Mouse (Mus musculus) kidney, adult 2 months (tissue): ENCODE results near the gene Dhrs11. TPM values are rescaled to one million over a fixed set of nuclear protein-coding genes. Genes with fewer than 3 reads are reported as not detected.

Experiments
- DNase-seq: peaks from one replicate; pipeline ENCODE4 v3.0.0; 2021
- H3K27ac ChIP-seq: fragments of 200-500 bp; 2 replicates; pipeline ENCODE4 v1.5.1; 2012; ENCODE audit warnings: low read depth, low read length, control low read depth, inconsistent platforms; ENCODE audit not compliant: insufficient read depth
- H3K27me3 ChIP-seq: fragments of 200-500 bp; replicated peaks from 2 replicates; pipeline ENCODE4 v1.6.1; 2012; ENCODE audit warnings: mild to moderate bottlenecking, moderate library complexity, low read length, inconsistent platforms; ENCODE audit not compliant: control insufficient read depth, insufficient read depth
- H3K36me3 ChIP-seq: fragments of 200-500 bp; 2 replicates; pipeline ENCODE4 v1.6.1; 2012; ENCODE audit warnings: mild to moderate bottlenecking, moderate library complexity, low read length, inconsistent platforms; ENCODE audit not compliant: control insufficient read depth, insufficient read depth
- H3K4me1 ChIP-seq: fragments of 200-500 bp; 2 replicates; pipeline ENCODE4 v1.6.1; 2011; ENCODE audit warnings: low read length; ENCODE audit not compliant: control insufficient read depth, insufficient read depth
- H3K4me3 ChIP-seq: fragments of 200-500 bp; 2 replicates; pipeline ENCODE4 v1.5.1; 2011; ENCODE audit warnings: mild to moderate bottlenecking, low read depth, low read length, control low read depth; ENCODE audit not compliant: insufficient read depth
- CTCF ChIP-seq: fragments of 200-500 bp; conservative IDR thresholded peaks from 2 replicates; pipeline ENCODE4 v1.5.1; 2011; ENCODE audit warnings: low read depth, mild to moderate bottlenecking, control low read depth, low read length, moderate library complexity, mixed read lengths; ENCODE audit not compliant: insufficient read depth, insufficient read length
- POLR2A ChIP-seq: fragments of 200-500 bp; IDR thresholded peaks from one replicate; pipeline ENCODE4 v1.6.1; 2011; ENCODE audit warnings: low read depth, low read length, control low read depth
- WGBS: fragments of 180-500 bp; shearing (Covaris S2); methylation state at CpG from one replicate; pipeline ENCODE4 v1.1.7; 2018; 5-methylcytosine and 5-hydroxymethylcytosine counted together
- polyA plus RNA-seq: library from polyadenylated mRNA; depleted of rRNA; stranded (reverse); fragments of >200 nt; gene quantifications from 2 replicates; pipeline ENCODE4 v1.2.3, GENCODE M21; 2012

The Dhrs11 gene
- polyA plus RNA-seq, 1 experiment = 60.4 TPM

DNA sequence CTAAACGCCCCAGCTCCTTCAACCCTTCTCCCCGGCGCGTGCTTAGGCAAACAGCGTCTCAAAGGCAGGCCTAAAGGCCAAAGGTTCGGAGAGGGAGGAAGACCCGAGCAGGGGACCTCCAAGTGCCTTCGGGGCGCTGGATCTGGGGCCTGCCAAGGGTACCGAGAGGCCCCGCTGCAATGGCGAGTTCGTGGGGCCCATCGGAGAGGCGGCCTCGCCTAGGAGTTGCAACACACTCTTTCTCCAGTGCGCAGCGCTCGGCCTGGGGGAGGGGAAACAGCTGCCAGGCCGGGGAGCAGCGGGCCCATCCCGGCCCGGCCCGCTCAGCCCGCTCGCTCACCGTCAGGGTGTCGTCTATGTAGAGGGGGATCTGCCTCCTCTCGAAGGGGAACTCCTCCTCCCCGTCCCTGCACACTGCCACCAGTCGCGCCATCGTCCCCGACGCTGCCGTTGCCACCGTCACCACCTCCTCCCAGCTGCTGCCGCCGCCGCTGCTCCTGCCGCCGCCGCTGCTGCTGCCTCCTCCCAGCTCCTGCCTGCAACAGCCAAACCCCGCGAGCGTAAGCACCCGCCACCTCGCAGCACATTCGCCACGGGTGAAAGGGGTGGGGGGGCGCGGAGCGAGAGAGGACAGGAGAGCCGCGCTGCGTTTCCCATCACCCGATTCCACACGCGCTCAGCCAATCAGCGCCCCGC is 40.9 kb upstream of the Dhrs11 start:
- peaks cover 2% of the 10 kb centered on the region; the same call in 1 of the 2 replicates for H3K36me3 ChIP-seq
- TF ChIP-seq POLR2A (no peak), CTCF (no peak)
- peak overlapping the region; percentile 98 for H3K4me3 ChIP-seq
- H3K27me3 ChIP-seq = no peaks in the 10 kb centered on the region
- H3K27ac ChIP-seq = peak overlapping the region; percentile 94
- 1% methylated on average over 59 of the region's 61 CpGs for WGBS
- H3K4me1 ChIP-seq = peaks cover 8% of the 10 kb centered on the region; the same call in 1 of the 2 replicates
- peak; percentile 96 for DNase-seq

DNA sequence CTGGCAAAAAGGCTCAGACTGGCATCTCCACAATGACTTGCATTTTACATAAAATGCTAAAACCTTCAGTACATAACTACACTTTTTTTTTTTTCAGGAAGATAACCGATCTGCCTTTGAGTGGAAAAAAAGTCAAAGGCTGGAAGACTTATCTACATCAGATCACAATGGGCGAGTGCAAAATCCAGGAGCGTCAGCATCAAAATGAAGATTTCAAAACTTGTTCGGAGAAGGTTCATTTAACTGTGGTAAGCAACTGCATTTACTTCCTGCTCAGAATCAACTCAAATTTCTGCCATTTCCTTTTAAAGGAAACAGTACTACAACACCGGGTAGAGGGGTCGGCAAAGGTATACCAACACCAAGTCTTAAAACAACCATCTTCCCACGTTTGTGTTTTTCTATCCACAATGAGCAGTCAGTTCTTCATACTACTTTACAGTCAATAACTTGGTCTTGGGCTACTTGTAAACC is 40.0 kb upstream of the Dhrs11 start:
- Histone ChIP-seq H3K27me3 (no peaks in the 10 kb centered on the region), H3K36me3 (peaks cover 3% of the 10 kb centered on the region; the same call in 1 of the 2 replicates), H3K4me1 (peaks cover 8% of the 10 kb centered on the region; the same call in 1 of the 2 replicates), H3K4me3 (peak overlapping the region; percentile 98), H3K27ac (peak overlapping the region; percentile 94)
- no peak for TF ChIP-seq CTCF
- DNase-seq = peak; percentile 11
- 3% methylated on average over 7 of the region's 7 CpGs for WGBS

DNA sequence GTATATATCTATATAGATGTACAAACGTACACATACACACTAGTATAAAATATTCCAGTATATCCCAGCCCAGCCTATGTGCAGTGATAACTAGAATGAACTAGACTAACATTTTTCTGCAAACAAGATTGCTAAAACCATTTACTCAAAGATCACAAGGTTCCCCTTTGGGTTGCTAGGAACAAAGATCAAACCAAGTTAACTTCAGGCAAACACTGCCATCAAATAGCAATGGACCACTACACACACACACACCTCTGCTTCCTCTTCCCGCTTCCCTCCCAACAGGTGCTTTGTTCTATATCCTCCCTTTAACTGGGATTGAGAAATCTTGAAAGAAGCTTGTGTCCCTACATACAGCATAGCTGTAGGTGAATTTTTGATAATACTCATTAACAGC is 38.8 kb upstream of the Dhrs11 start:
- H3K27me3 ChIP-seq = no peaks in the 10 kb centered on the region
- no peak overlapping the region for H3K4me3 ChIP-seq
- 60% methylated on average over 2 of the region's 2 CpGs for WGBS
- TF ChIP-seq CTCF (no peak), POLR2A (no peak)
- H3K36me3 ChIP-seq = peaks cover 4% of the 10 kb centered on the region; the same call in 1 of the 2 replicates
- DNase-seq = peak; percentile 41
- peaks cover 8% of the 10 kb centered on the region; the same call in 1 of the 2 replicates for H3K4me1 ChIP-seq
- no peak overlapping the region for H3K27ac ChIP-seq

DNA sequence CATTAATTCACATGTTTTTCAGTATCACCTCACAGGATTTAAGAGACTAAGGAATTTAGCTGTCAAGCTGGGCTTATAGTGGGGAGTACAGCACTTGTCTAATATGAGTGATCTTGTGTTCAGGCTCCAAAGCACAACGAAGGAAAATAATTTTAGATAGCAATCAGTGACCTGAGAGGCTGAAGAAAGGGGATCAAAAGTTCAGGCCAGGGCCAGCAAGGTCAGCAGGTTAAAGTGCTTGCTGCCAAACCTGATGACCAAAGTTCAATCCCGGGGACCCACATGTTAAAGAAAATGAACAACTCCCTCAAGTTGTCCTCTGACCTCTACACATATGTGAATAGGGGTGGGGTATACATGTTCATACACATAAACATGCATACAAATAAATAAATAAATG is 36.5 kb upstream of the Dhrs11 start:
- H3K4me3 ChIP-seq = no peak overlapping the region
- WGBS = 19% methylated on average over 2 of the region's 2 CpGs
- no peak overlapping the region for H3K27ac ChIP-seq
- peaks cover 8% of the 10 kb centered on the region; the same call in 1 of the 2 replicates for H3K4me1 ChIP-seq
- H3K36me3 ChIP-seq = peaks cover 6% of the 10 kb centered on the region
- no peaks in the 10 kb centered on the region for H3K27me3 ChIP-seq
- peak; percentile 69 for DNase-seq
- no peak for TF ChIP-seq CTCF
- no peak for TF ChIP-seq POLR2A

DNA sequence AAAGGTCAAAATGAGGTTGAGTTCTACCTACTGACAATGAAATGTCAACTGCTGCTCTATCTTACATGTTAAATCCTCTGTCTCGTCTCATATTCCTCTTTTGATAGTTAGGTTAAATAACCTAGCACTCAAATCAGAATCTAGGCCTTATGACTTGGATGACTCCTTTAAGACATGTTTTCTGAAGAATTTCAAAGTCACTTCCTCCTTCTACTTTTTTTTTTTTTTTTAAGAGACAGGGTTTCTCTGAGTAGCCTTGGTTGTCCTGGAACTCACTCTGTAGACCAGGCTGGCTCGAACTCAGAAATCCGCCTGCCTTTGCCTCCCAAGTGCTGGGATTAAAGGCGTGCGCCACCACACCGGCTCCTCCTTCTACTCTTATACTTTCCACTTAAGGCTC is 26.5 kb upstream of the Dhrs11 start:
- no peak for DNase-seq
- Histone ChIP-seq H3K4me3 (no peak overlapping the region), H3K36me3 (peaks cover 14% of the 10 kb centered on the region), H3K4me1 (no peaks in the 10 kb centered on the region), H3K27ac (no peak overlapping the region), H3K27me3 (no peaks in the 10 kb centered on the region)
- WGBS = 97% methylated on average over 6 of the region's 6 CpGs
- TF ChIP-seq POLR2A (no peak), CTCF (no peak)

DNA sequence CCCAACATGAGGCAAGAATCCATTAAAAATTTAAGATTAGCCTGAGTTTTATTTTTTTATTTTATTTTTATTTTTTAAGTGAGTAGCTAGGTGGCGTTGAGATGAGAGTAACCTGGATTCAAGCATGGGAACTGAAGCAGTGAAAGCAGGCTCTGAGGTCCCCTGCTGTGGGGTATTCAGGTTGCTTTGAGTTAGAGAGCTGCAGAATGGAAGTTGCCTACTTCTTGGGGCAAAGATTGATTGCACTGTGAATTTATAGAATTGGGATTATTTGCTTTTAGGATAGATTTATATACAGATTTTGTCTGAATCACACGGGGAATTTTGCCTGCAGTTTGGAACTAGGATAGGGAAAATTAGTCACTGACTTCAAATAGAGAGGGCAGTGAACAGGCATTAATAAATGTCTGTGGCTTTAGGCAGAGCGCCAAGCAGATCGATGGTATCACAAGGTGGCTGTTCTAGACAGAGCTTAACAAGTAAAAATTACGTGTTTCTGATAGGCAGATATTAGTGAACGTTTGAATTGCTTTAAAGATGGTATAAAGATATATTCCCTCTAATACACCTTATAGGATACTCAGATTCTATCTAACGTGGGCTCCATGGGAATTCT is 18.8 kb upstream of the Dhrs11 start:
- TF ChIP-seq POLR2A (no peak), CTCF (no peak)
- Histone ChIP-seq H3K4me1 (no peaks in the 10 kb centered on the region), H3K4me3 (no peak overlapping the region), H3K36me3 (peaks cover 16% of the 10 kb centered on the region), H3K27ac (no peak overlapping the region), H3K27me3 (no peaks in the 10 kb centered on the region)
- 77% methylated on average over 7 of the region's 7 CpGs for WGBS
- no peak for DNase-seq

DNA sequence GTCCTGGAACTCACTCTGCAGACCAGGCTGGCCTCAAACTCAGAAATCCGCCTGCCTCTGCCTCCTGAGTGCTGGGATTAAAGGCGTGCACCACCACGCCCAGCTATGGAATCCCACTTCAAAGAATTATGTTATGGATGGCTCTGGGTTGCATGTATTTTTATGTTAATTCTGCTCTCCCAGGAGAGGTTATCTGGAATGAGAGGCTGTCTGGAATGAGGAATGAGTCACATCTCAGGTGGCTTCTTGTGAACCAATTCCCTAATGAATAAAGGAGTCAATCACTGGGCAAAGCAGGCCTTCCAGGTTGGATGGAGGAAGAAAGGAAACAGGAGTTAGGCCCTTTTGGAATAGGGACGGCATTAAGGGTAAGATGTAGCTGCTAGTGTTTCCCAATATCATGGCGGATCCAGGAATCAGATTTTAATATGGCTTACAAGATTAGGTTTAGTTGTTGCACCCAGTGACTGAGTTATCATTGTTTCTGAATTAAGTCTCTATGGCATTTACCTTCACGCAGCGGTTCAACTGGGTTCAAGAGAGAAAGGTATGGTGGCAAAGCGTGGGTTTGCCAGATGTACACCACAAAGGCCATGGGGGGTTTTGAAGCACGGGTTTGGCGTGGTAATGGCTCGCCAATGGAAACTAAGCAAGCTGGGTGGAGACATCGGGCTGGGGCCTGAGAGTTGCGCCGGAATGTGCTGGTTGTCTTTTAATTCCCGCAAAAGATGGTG is 18.1 kb upstream of the Dhrs11 start:
- DNase-seq = no peak
- H3K27ac ChIP-seq = no peak overlapping the region
- H3K27me3 ChIP-seq = no peaks in the 10 kb centered on the region
- H3K4me1 ChIP-seq = no peaks in the 10 kb centered on the region
- H3K4me3 ChIP-seq = no peak overlapping the region
- TF ChIP-seq CTCF = no peak
- no peak for TF ChIP-seq POLR2A
- WGBS = 96% methylated on average over 15 of the region's 15 CpGs
- peaks cover 14% of the 10 kb centered on the region for H3K36me3 ChIP-seq
